Mouse (Mus musculus) regulatory T cell (primary cell): Measurements from ENCODE around the gene 1700014D04Rik.
"Not testable (repeated sequence)": the region's sequence is repeated elsewhere in the genome, so short reads cannot be mapped to it uniquely, and the experiment has no call there.

Experiments used
- in situ Hi-C: fragments of 300-600 bp; cut with MboI, MseI; formaldehyde crosslinking; loops from one replicate; pipeline ENCODE4 v1.15.1; 2025; ENCODE audit warnings: high pct_unique_total_duplicates

1700014D04Rik gene

GRCm38 (mm10) chr13:59746711-59747110 is at the start of gene 1700014D04Rik:
Gene 1700014D04Rik (minus strand): TSS chr13:59746752.
- in situ Hi-C loops: no loop called here

GRCm38 (mm10) chr13:59795807-59796465 is 49.4 kb upstream of the 1700014D04Rik start:
- in situ Hi-C loops: no loop called here

- in situ Hi-C loops: no loop called here
Observed at GRCm38 (mm10) chr13:59794786-59795185, 48.2 kb upstream of the 1700014D04Rik start.

GRCm38 (mm10) chr13:59782145-59782544 is 35.6 kb upstream of the 1700014D04Rik start, which contains the start of gene Gm49354:
Gene Gm49354 (minus strand): TSS chr13:59782245.
- in situ Hi-C loops: no loop called here

- in situ Hi-C loops: not testable (repeated sequence)
Observed at GRCm38 (mm10) chr13:59779744-59780264, 33.3 kb upstream of the 1700014D04Rik start.

GRCm38 (mm10) chr13:59779213-59779612 is 32.7 kb upstream of the 1700014D04Rik start:
- in situ Hi-C loops: no loop called here

GRCm38 (mm10) chr13:59775168-59775567 is 28.6 kb upstream of the 1700014D04Rik start:
- in situ Hi-C loops: no loop called here

- in situ Hi-C loops: loop anchor here (5.0 kb wide), 1 partner anchor 41 kb away; no protein-coding TSS in a partner anchor
Observed at GRCm38 (mm10) chr13:59771257-59771656, 24.7 kb upstream of the 1700014D04Rik start.

GRCm38 (mm10) chr13:59770847-59771246 is 24.3 kb upstream of the 1700014D04Rik start:
- in situ Hi-C loops: loop anchor here (5.0 kb wide), 1 partner anchor 41 kb away; no protein-coding TSS in a partner anchor

- in situ Hi-C loops: loop anchor here (5.0 kb wide), 1 partner anchor 42 kb away; no protein-coding TSS in a partner anchor
Observed at GRCm38 (mm10) chr13:59770164-59770562, 23.6 kb upstream of the 1700014D04Rik start.

GRCm38 (mm10) chr13:59769296-59770163 is 23.0 kb upstream of the 1700014D04Rik start, which contains the start of gene Isca1:
Gene Isca1 (minus strand): TSS chr13:59769810.
- in situ Hi-C loops: loop anchor here (5.0 to 10.0 kb wide), 2 partner anchors 43 to 1645 kb away; partner anchors contain the start of gene Hnrnpa0

- in situ Hi-C loops: loop anchor here (10.0 kb wide), 1 partner anchor 1644 kb away; the partner anchor contains the start of gene Hnrnpa0
Observed at GRCm38 (mm10) chr13:59768531-59768930, 22.0 kb upstream of the 1700014D04Rik start.

GRCm38 (mm10) chr13:59766786-59767515 is 20.4 kb upstream of the 1700014D04Rik start:
- in situ Hi-C loops: loop anchor here (10.0 kb wide), 1 partner anchor 1642 kb away; the partner anchor contains the start of gene Hnrnpa0

GRCm38 (mm10) chr13:59762791-59763190 is 16.2 kb upstream of the 1700014D04Rik start:
- in situ Hi-C loops: loop anchor here (10.0 kb wide), 1 partner anchor 1638 kb away; the partner anchor contains the start of gene Hnrnpa0

GRCm38 (mm10) chr13:59756906-59757305 is 10.4 kb upstream of the 1700014D04Rik start:
- in situ Hi-C loops: no loop called here

- in situ Hi-C loops: no loop called here
Observed at GRCm38 (mm10) chr13:59750310-59750709, 3.8 kb upstream of the 1700014D04Rik start.

GRCm38 (mm10) chr13:59746164-59746563 is 388 bp downstream of the 1700014D04Rik start:
- in situ Hi-C loops: no loop called here

- in situ Hi-C loops: no loop called here
Observed at GRCm38 (mm10) chr13:59745462-59745861, 1.1 kb downstream of the 1700014D04Rik start.

GRCm38 (mm10) chr13:59741697-59742096 is 4.9 kb downstream of the 1700014D04Rik start:
- in situ Hi-C loops: no loop called here

GRCm38 (mm10) chr13:59741096-59741495 is 5.5 kb downstream of the 1700014D04Rik start:
- in situ Hi-C loops: no loop called here

GRCm38 (mm10) chr13:59739397-59739796 is 7.2 kb downstream of the 1700014D04Rik start:
- in situ Hi-C loops: no loop called here
